Mouse (Mus musculus): ENCODE measurements at regions not wholly inside any gene's neighbourhood (a gene's known extent, or its start where the extent isn't known, plus 50 kb on each side); places are given as distances from the start of the nearest gene placed in this dataset.

DNA sequence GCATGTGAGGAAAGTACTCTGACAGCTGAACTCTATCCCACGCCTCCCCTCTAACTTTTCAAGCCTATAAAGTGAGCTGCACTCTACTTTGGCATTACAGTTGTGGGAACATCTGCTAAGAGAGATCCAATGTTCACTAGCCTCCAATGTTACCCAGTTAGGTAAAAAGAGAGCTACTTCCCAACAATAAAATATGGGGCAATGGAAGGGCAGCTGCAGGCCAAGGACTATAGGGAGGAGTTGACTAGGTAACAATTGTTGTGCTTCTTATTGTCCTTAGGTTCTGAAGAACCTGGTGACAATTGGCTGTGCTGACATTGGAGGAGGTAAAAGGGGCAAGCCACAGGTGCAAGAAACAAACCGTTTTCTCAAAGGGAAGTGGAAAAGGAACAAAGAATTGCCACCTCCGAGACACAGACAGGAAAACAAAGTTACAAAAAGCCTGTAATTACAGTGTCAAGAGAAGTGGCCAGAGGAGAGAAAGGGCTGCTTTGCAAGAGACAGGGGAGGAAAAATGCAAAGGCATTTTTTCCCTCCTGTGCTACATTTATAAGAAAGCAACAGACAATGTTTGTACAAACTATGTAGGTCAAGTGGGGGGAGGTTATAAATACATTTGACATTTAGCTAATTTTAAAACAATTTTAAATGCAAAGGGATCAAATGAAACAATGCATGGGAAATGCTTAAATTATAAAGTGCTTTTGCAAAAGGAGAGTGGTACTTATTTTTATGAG lies 54.1 kb upstream of the Lclat1 start:
- WGBS, result 38% methylated on average over 3 of the region's 3 CpGs
- no peaks in the 10 kb centered on the region for H3K9me3 ChIP-seq
- DNase-seq (ENCODE audit: low spot score), result no peak
- H3K4me1 ChIP-seq, result peaks cover 19% of the 10 kb centered on the region
- no peak overlapping the region for H3K4me3 ChIP-seq
- H3K27me3 ChIP-seq (replicated peaks; ENCODE audit: low read depth, poor library complexity, severe bottlenecking), result no peaks in the 10 kb centered on the region
- no peaks in the 10 kb centered on the region for H3K36me3 ChIP-seq (replicated peaks)
- no peak overlapping the region for H3K27ac ChIP-seq (replicated peaks)

DNA sequence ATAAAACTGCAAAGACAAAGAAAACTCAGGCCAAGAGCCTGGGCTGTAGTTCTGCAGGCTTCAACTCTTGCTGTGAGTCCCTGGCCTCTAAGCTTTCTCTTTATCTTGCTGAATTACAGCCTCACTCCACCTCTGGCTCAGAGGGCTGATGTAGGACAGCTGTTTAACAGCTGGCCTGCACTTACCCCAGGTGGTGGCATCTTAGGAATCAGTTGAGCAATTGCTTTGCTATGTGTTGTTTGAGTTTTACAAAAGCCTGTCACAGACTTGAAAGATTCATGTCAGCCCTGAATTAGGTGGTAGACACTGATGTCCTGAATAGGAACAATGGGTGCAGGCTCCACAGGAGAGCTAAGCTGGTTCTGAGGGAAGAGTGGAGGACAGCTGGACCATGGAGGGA lies 53.6 kb upstream of the Lclat1 start:
- H3K36me3 ChIP-seq (replicated peaks), result no peaks in the 10 kb centered on the region

DNA sequence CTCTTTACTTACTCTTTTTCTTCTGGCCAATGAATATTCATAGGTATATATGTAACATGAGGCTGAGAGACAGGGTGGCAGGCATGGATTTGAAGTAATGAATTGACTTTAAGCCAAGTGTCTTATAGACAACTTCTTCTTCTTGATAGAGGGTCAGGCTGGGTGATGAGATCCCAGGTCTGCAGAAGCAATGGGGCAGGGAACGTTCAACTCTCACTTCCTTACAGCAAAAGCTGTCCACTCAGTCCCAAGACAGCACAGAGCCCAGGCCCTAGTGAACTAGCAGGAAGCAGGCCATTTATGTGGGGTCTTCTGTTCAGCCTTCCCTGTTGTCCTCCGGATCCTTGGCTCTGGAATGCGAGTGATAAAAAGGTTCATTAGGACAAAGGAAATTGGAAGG lies 52.6 kb upstream of the Lclat1 start:
- peaks cover 23% of the 10 kb centered on the region for H3K4me1 ChIP-seq
- no peak for DNase-seq (ENCODE audit: low spot score)
- no peak overlapping the region for H3K27ac ChIP-seq (replicated peaks)
- WGBS, result 62% methylated on average over 3 of the region's 3 CpGs
- no peak overlapping the region for H3K4me3 ChIP-seq
- H3K36me3 ChIP-seq (replicated peaks), result no peaks in the 10 kb centered on the region
- no peaks in the 10 kb centered on the region for H3K9me3 ChIP-seq
- no peaks in the 10 kb centered on the region for H3K27me3 ChIP-seq (replicated peaks; ENCODE audit: low read depth, poor library complexity, severe bottlenecking)

More for the DNA sequence above, 53.6 kb upstream of the Lclat1 start:
- H3K9me3 ChIP-seq, result no peaks in the 10 kb centered on the region
- peaks cover 19% of the 10 kb centered on the region for H3K4me1 ChIP-seq
- H3K27ac ChIP-seq (replicated peaks), result no peak overlapping the region
- no peaks in the 10 kb centered on the region for H3K27me3 ChIP-seq (replicated peaks; ENCODE audit: low read depth, poor library complexity, severe bottlenecking)
- H3K4me3 ChIP-seq, result no peak overlapping the region
- DNase-seq (ENCODE audit: low spot score), result no peak

DNA sequence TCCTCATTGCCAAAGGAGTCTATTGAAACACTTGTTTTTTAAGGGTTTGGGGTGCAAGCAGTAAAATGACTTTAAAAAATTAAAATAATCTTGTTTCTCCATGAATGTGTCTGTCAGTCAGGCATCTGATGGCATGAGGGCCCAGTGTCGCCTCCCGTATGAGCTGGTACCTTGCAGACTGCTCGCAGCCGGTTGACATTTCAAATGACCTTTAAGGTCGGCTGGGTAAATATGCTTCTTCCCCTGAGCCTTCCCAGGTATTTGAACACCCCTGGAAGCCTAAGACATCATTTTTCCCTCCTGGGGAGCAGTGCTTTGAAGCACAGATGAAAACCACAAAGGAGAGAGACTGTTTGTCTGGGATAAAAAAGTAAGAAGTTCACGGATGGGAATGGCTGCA lies 52.2 kb upstream of the Lclat1 start:
- Histone ChIP-seq H3K27ac (replicated peaks) (no peak overlapping the region), H3K27me3 (replicated peaks; ENCODE audit: low read depth, poor library complexity, severe bottlenecking) (no peaks in the 10 kb centered on the region), H3K36me3 (replicated peaks) (no peaks in the 10 kb centered on the region), H3K4me1 (peaks cover 27% of the 10 kb centered on the region), H3K4me3 (no peak overlapping the region), H3K9me3 (no peaks in the 10 kb centered on the region)
- DNase-seq (ENCODE audit: low spot score), result no peak
- 50% methylated on average over 6 of the region's 6 CpGs for WGBS

DNA sequence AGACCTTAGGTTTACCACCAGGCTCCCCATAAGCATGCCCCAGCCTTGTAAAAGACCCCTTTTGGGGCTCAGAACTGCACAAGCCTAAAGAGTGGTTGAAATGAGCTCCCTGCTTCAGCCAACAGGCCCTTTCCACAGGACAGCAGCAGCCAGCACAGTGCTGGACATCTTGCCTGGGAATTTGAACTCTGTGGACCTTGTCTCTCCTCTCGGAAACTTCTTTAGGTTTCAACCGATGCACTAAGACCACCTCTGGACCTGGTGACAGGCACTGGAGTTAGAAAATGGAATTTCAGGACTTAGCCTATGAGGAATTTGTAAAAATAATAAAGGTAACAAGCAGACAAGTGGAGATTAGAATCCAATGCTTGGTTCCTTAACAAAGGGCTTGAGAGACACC lies 51.2 kb upstream of the Lclat1 start:
- Histone ChIP-seq H3K4me1 (peaks cover 38% of the 10 kb centered on the region), H3K4me3 (no peak overlapping the region), H3K27me3 (replicated peaks; ENCODE audit: low read depth, poor library complexity, severe bottlenecking) (no peaks in the 10 kb centered on the region), H3K27ac (replicated peaks) (no peak overlapping the region), H3K36me3 (replicated peaks) (no peaks in the 10 kb centered on the region), H3K9me3 (no peaks in the 10 kb centered on the region)
- WGBS, result 86% methylated on average over 2 of the region's 2 CpGs
- DNase-seq (ENCODE audit: low spot score), result no peak
